Mouse (Mus musculus) embryo, embryonic 11 days (tissue): ENCODE data around the gene Gpr33.

Experiments
- DNase-seq: peaks from one replicate; pipeline ENCODE4 v3.0.0-alpha.2; 2015

Gpr33 gene

DNA sequence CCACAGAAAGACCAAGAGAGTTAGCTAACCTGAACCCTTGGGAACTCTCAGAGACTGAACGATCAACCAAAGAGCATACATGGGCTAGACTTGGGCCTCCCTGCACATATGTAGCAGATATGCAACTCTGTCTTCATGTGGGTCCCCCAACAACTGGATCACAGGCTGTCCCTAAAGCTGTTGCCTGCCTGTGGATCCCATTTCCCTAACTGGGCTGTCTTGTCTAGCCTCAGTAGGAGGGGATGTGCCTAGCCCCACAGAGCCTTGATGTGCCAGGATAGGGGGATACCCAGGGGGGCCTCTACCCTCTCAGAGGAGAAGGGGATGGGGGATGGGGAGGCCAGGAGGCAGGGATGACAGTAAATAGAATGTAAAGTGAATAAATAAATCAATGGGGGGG lies 44.2 kb downstream of the Gpr33 start:
- no peak for DNase-seq

DNA sequence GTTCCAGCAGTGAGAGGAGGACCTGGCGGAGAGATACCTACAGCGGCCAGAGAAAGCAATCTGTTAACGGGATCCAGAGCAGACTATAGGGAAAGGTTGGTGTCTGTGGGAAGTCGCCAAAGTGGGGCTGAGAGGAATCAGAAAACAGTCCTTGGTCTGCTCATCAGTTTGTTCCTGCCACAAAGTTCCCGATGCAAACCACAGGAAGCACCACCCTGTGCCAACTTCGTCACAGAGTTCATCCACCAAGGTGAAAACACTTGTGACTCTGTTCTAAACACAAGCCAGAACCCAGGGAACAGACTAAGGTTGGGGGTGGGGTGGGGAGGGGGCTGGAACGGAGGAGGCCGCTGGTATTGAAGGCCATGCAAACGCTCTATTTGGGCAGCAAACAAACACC lies 51.3 kb downstream of the Gpr33 start:
- DNase-seq: no peak

DNA sequence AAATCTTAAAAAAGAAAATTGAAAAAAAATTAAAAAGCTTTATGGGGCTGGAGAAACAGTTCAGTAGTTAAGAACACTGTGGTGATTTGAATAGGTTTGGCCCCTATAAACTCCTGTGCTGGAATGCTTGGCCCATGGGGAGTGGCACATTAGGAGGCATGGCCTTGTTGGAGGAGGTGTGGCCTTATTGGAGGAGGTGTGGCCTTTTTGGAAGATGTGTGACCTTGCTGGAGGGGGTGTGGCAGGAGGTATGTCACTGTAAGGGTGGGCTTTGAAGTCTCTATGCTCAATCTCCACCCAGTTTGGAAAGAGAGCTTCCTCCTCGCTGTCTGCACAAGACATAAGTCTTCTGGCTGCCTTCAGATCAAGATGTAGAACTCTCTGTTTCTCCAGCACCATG lies 53.5 kb downstream of the Gpr33 start:
- DNase-seq: no peak
